Comparison of ENCODE assay signal across 28 mouse cellular contexts in the genomic region with DNA sequence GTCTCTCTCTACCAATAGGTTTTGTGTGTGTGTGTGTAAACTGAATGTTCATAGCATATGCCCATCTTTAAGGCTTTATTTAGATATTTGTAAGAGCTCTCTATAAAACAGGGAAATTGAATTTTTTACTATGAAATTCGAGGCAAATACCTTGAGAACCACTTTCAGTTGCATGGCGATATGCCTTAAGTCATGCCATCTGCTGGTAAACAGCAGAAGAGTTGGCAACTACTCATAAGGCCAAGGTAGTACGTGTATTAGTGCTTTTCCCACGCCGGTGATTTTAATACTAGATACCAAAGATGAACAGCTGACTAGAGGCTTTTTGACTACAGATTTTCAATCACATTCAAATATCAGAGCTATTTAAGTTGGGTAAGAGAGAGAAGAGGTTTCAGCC. TPM values are rescaled to one million over a fixed set of nuclear protein-coding genes. Genes with fewer than 3 reads are reported as not detected.
A peak's percentile ranks its signal among the peaks of the same experiment; 100 is the strongest.
DNase-seq lines count a peak whose midpoint lies in the region; ATAC-seq and TF ChIP-seq lines count a peak whose summit lies in the region.
"Had no signal": no experiment of that assay in that cellular context is flagged by ENCODE, and none has a peak within 500 bp of the region (broad histone marks: within the 10 kb centered on the region; RNA-seq: fewer than 3 reads in every experiment).

No protein-coding gene starts in this region.

- H3K36me3 ChIP-seq in hindbrain, postnatal 0 days (ENCODE audit: insufficient read depth, low read length): no peaks in the 10 kb centered on the region
- 0 out of 2 replicates have a peak, but pooled peaks cover 5% of the 10 kb centered on the region for H3K36me3 ChIP-seq in hindbrain, embryonic 11.5 days (ENCODE audit: control insufficient read depth, insufficient read depth, low read length)
- peaks cover 7% of the 10 kb centered on the region; the same call in 1 of the 2 replicates for H3K36me3 ChIP-seq in midbrain, postnatal 0 days (ENCODE audit: insufficient read depth, low read length)
- H3K36me3 ChIP-seq in midbrain, embryonic 10.5 days: peaks cover 80% of the 10 kb centered on the region

- WGBS in hindbrain, postnatal 0 days: 76% methylated on average over 5 of the region's 5 CpGs
- 96% methylated on average over 5 of the region's 5 CpGs for WGBS in hindbrain, embryonic 11.5 days
- WGBS in midbrain, postnatal 0 days: 85% methylated on average over 5 of the region's 5 CpGs
- 90% methylated on average over 5 of the region's 5 CpGs for WGBS in midbrain, embryonic 10.5 days

- H3K4me1 ChIP-seq in hindbrain, postnatal 0 days (ENCODE audit: insufficient read depth, low read length): peaks cover 12% of the 10 kb centered on the region; the same call in 1 of the 2 replicates
- peaks cover 9% of the 10 kb centered on the region for H3K4me1 ChIP-seq in hindbrain, embryonic 11.5 days (replicated peaks; ENCODE audit: control insufficient read depth, insufficient read depth, low read length)
- peaks cover 12% of the 10 kb centered on the region; the same call in 1 of the 2 replicates for H3K4me1 ChIP-seq in midbrain, postnatal 0 days (ENCODE audit: insufficient read depth, low read length)
- H3K4me1 ChIP-seq in midbrain, embryonic 10.5 days: peaks cover 44% of the 10 kb centered on the region

- no peak overlapping the region for H3K4me2 ChIP-seq in hindbrain, postnatal 0 days (ENCODE audit: low read depth, low read length)
- H3K4me2 ChIP-seq in hindbrain, embryonic 11.5 days (replicated peaks; ENCODE audit: low read depth, low read length): no peak overlapping the region
- no peak overlapping the region for H3K4me2 ChIP-seq in midbrain, postnatal 0 days (ENCODE audit: low read depth, low read length, poor library complexity, severe bottlenecking)
- H3K4me2 ChIP-seq: embryonic facial prominence, embryonic 13.5 days; forebrain, embryonic 12.5 days; forebrain, embryonic 15.5 days; heart, embryonic 11.5 days; hindbrain, embryonic 13.5 days had no signal

- no peaks in the 10 kb centered on the region for H3K9me3 ChIP-seq in hindbrain, postnatal 0 days (ENCODE audit: low read length)
- no peaks in the 10 kb centered on the region for H3K9me3 ChIP-seq in hindbrain, embryonic 11.5 days (ENCODE audit: control insufficient read depth, low read length)
- no peaks in the 10 kb centered on the region for H3K9me3 ChIP-seq in midbrain, postnatal 0 days (ENCODE audit: low read length)
- no peaks in the 10 kb centered on the region for H3K9me3 ChIP-seq in midbrain, embryonic 10.5 days (replicated peaks)
- H3K9me3 ChIP-seq: embryonic facial prominence, embryonic 10.5 days; embryonic facial prominence, embryonic 13.5 days; forebrain, embryonic 12.5 days; forebrain, embryonic 15.5 days; hindbrain, embryonic 13.5 days had no signal

- no peaks in the 10 kb centered on the region for H3K27me3 ChIP-seq in hindbrain, postnatal 0 days (ENCODE audit: insufficient read depth, low read length)
- H3K27me3 ChIP-seq in hindbrain, embryonic 11.5 days (ENCODE audit: control insufficient read depth, insufficient read depth, low read length): no peaks in the 10 kb centered on the region
- no peaks in the 10 kb centered on the region for H3K27me3 ChIP-seq in midbrain, postnatal 0 days (ENCODE audit: insufficient read depth, low read length)
- no peaks in the 10 kb centered on the region for H3K27me3 ChIP-seq in midbrain, embryonic 10.5 days (ENCODE audit: low read depth, poor library complexity, severe bottlenecking)
- H3K27me3 ChIP-seq: embryonic facial prominence, embryonic 13.5 days; forebrain, embryonic 12.5 days; forebrain, embryonic 15.5 days; hindbrain, embryonic 13.5 days had no signal

- no peak for ATAC-seq in hindbrain, postnatal 0 days
- ATAC-seq in hindbrain, embryonic 11.5 days (ENCODE audit: low FRiP score): no peak
- ATAC-seq in midbrain, postnatal 0 days (ENCODE audit: low FRiP score): no peak
- ATAC-seq: activated CD4-positive, CD25-positive, alpha-beta regulatory T cell, adult 4 months; CD4-positive, CD25-positive, alpha-beta regulatory T cell, adult 4 months; forebrain, embryonic 15.5 days; hindbrain, embryonic 16.5 days; inflammation-experienced regulatory T-cells, adult 6 months; intestine, embryonic 16.5 days had no signal

- peak; percentile 36 for TF ChIP-seq CTCF in hindbrain, postnatal 0 days (IDR thresholded peaks at IDR 0.05; ENCODE audit: low read depth)
- peak; percentile 43 for TF ChIP-seq CTCF in midbrain, postnatal 0 days (IDR thresholded peaks at IDR 0.05)

- no peak overlapping the region for H3K4me3 ChIP-seq in hindbrain, postnatal 0 days (ENCODE audit: low read length)
- H3K4me3 ChIP-seq in hindbrain, embryonic 11.5 days (ENCODE audit: low read depth, low read length): no peak overlapping the region
- H3K4me3 ChIP-seq in midbrain, postnatal 0 days (ENCODE audit: low read depth, low read length): no peak overlapping the region
- no peak overlapping the region for H3K4me3 ChIP-seq in midbrain, embryonic 10.5 days
- H3K4me3 ChIP-seq: embryonic facial prominence, embryonic 10.5 days; embryonic facial prominence, embryonic 13.5 days; erythroblast, embryonic 14.5 days; forebrain, embryonic 12.5 days; forebrain, embryonic 15.5 days; hindbrain, embryonic 13.5 days had no signal

- H3K27ac ChIP-seq in hindbrain, postnatal 0 days: no peak overlapping the region
- H3K27ac ChIP-seq in hindbrain, embryonic 11.5 days (ENCODE audit: low read depth, low read length): no peak overlapping the region
- H3K27ac ChIP-seq in midbrain, postnatal 0 days (ENCODE audit: low read depth, low read length): no peak overlapping the region
- H3K27ac ChIP-seq in midbrain, embryonic 10.5 days (replicated peaks): no peak overlapping the region
- H3K27ac ChIP-seq: embryonic facial prominence, embryonic 10.5 days; embryonic facial prominence, embryonic 13.5 days; forebrain, embryonic 12.5 days; forebrain, embryonic 15.5 days; hindbrain, embryonic 13.5 days had no signal

- peak; percentile 54 for DNase-seq in cerebellum, adult 9-10 months
- no peak for DNase-seq in cerebellum, postnatal 25 days
- no peak for DNase-seq in hindbrain, postnatal 0 days (ENCODE audit: low spot score)
- no peak for DNase-seq in hindbrain, embryonic 11.5 days (ENCODE audit: low spot score)
- no peak for DNase-seq in midbrain, postnatal 0 days (ENCODE audit: low spot score)
- DNase-seq in midbrain, embryonic 10.5 days (ENCODE audit: low spot score): no peak
- DNase-seq in adrenal gland, adult 8-10 months: no peak
- DNase-seq: adrenal gland, postnatal 10 days; adrenal gland, postnatal 36 days; cerebellum, adult 11 months; cerebellum, adult 9-11 months; cerebellum, postnatal 36 days; embryo, embryonic 11 days; gastrocnemius, postnatal 14 days; heart, adult 18-20 months; kidney, adult 18-20 months had no signal

- no peak overlapping the region for H3K9ac ChIP-seq in hindbrain, postnatal 0 days (replicated peaks; ENCODE audit: low read length)
- no peak overlapping the region for H3K9ac ChIP-seq in hindbrain, embryonic 11.5 days (ENCODE audit: low read depth, low read length)
- H3K9ac ChIP-seq in midbrain, postnatal 0 days (replicated peaks; ENCODE audit: low read length, poor library complexity, severe bottlenecking): no peak overlapping the region
- H3K9ac ChIP-seq: embryonic facial prominence, embryonic 13.5 days; forebrain, embryonic 12.5 days; forebrain, embryonic 15.5 days; hindbrain, embryonic 13.5 days had no signal

RNA-seq across cellular contexts. Expression of a gene that starts 27.2 kb away (rescaled TPM):
- total RNA-seq in hindbrain, postnatal 0 days (2014; rRNA removed): 690 and 787 TPM in 2 replicates
- 1,844 and 1,981 TPM in 2 replicates for polyA plus RNA-seq in hindbrain, postnatal 0 days (2015; fragmentation: Nextera tagmentation; extraction: Ambion mirVana)
- polyA plus RNA-seq in hindbrain, embryonic 11.5 days (2014; fragmentation: Nextera tagmentation; extraction: Ambion mirVana): 1,051 and 1,521 TPM in 2 replicates
- 913 and 940 TPM in 2 replicates for total RNA-seq in midbrain, postnatal 0 days (2014; rRNA removed)
- 1,865 and 2,125 TPM in 2 replicates for polyA plus RNA-seq in midbrain, postnatal 0 days (2015; fragmentation: Nextera tagmentation; extraction: Ambion mirVana)
- 665 and 916 TPM in 2 replicates for polyA plus RNA-seq in midbrain, embryonic 10.5 days (2016; fragmentation: Nextera tagmentation; extraction: Ambion mirVana)
- total RNA-seq in adrenal gland, adult 8-10 months (2022): 100 to 1,000 TPM in 2 of 4 experiments, 10 to 100 TPM in 2; 82.9 to 169 (median 120) TPM
- polyA plus RNA-seq: erythroblast, embryonic 14.5 days had no signal
